Comparison of ENCODE assay signal across 21 mouse cellular contexts in genomic region chr2:25151280-25151956, GRCm38 (mm10). TPM values are rescaled to one million over a fixed set of nuclear protein-coding genes. Genes with fewer than 3 reads are reported as not detected.
"Had no signal": no experiment of that assay in that cellular context is flagged by ENCODE, and none has a peak within 500 bp of the region (broad histone marks: within the 10 kb centered on the region; RNA-seq: fewer than 3 reads in every experiment).

No protein-coding gene starts in this region.

- H3K9ac ChIP-seq: liver, embryonic 15.5 days; lung, embryonic 14.5 days; midbrain, embryonic 13.5 days; midbrain, embryonic 15.5 days; neural tube, embryonic 12.5 days had no signal

- H3K36me3 ChIP-seq: liver, embryonic 15.5 days; midbrain, embryonic 13.5 days; midbrain, embryonic 15.5 days; neural tube, embryonic 12.5 days had no signal

- H3K4me1 ChIP-seq: midbrain, embryonic 13.5 days; midbrain, embryonic 15.5 days; neural tube, embryonic 12.5 days had no signal

- H3K4me3 ChIP-seq: liver, embryonic 15.5 days; megakaryocyte, embryonic 14.5 days; midbrain, embryonic 13.5 days; midbrain, embryonic 15.5 days; neural tube, embryonic 12.5 days had no signal

- H3K9me3 ChIP-seq: liver, embryonic 15.5 days; megakaryocyte, embryonic 14.5 days; midbrain, embryonic 13.5 days; midbrain, embryonic 15.5 days; neural tube, embryonic 12.5 days had no signal

- H3K27ac ChIP-seq: liver, embryonic 15.5 days; macrophage; midbrain, embryonic 13.5 days; midbrain, embryonic 15.5 days; neural tube, embryonic 12.5 days had no signal

- DNase-seq: lung, adult 18-20 months; lung, embryonic 14.5 days; lung, postnatal 10 days; lung, postnatal 36 days; right cerebral cortex, postnatal 14 days; spleen, adult 18-20 months; thymus, adult 18-20 months; thymus, postnatal 14 days; thymus, postnatal 36 days had no signal

- H3K4me2 ChIP-seq: liver, embryonic 15.5 days; lung, embryonic 14.5 days; midbrain, embryonic 11.5 days; midbrain, embryonic 13.5 days; midbrain, embryonic 15.5 days; neural tube, embryonic 12.5 days had no signal

- H3K27me3 ChIP-seq: liver, embryonic 15.5 days; midbrain, embryonic 13.5 days; midbrain, embryonic 15.5 days; neural tube, embryonic 12.5 days had no signal

RNA-seq across cellular contexts. Expression of gene Nrarp, which starts 29.1 kb away (rescaled TPM):
- polyA plus RNA-seq: macrophage had no signal

RNA-seq across cellular contexts. Expression of gene Noxa1, which starts 56.5 kb away (rescaled TPM):
- total RNA-seq: megakaryocyte progenitor cell, adult 5-6 weeks; midbrain, postnatal 0 days; monocyte, adult 5-6 weeks; neutrophil, adult 5-6 weeks had no signal
- polyA plus RNA-seq: macrophage; midbrain, embryonic 11.5 days; midbrain, embryonic 15.5 days; midbrain, postnatal 0 days; neural tube, embryonic 12.5 days; neural tube, embryonic 14.5 days had no signal
